Mouse (Mus musculus) CH12.LX (cell line): ENCODE measurements around the gene Rabep1. TPM values are rescaled to one million over a fixed set of nuclear protein-coding genes. Genes with fewer than 3 reads are reported as not detected.
A peak's percentile ranks its signal among the peaks of the same experiment; 100 is the strongest.

Experiments
- DNase-seq: peaks from one replicate; pipeline ENCODE4 v3.0.0-alpha.2; 2013; ENCODE audit errors: extremely low read depth
- H3K27ac ChIP-seq: 2 replicates; pipeline ENCODE4 v1.5.1; 2012; ENCODE audit warnings: low read depth, mild to moderate bottlenecking, control low read depth, moderate library complexity; ENCODE audit not compliant: insufficient read depth
- H3K27me3 ChIP-seq: replicated peaks from 2 replicates; pipeline ENCODE3; 2012; ENCODE audit warnings: inconsistent platforms
- H3K36me3 ChIP-seq, 2 experiments: replicated peaks in 1 of 2; 2 replicates each; pipeline versions ENCODE3 to v1.6.1; 2012; ENCODE audit warnings: inconsistent platforms in 1 of 2, low read length in 1 of 2, mild to moderate bottlenecking in 1 of 2, mixed read lengths in 1 of 2, moderate library complexity in 1 of 2; ENCODE audit not compliant: control insufficient read depth in 1 of 2, insufficient read depth in 1 of 2
- H3K4me1 ChIP-seq, 2 experiments: 2 replicates each; pipeline ENCODE4 v1.6.1; 2012; ENCODE audit warnings: inconsistent platforms in 1 of 2, moderate library complexity in 1 of 2; ENCODE audit not compliant: insufficient read depth in 2 of 2, control insufficient read depth in 1 of 2
- H3K4me2 ChIP-seq: 2 replicates; pipeline ENCODE4 v1.6.1; 2012; ENCODE audit warnings: low read depth, mild to moderate bottlenecking, control low read depth; ENCODE audit not compliant: poor library complexity, insufficient read depth, severe bottlenecking
- H3K4me3 ChIP-seq, 3 experiments: fragments of 150-350 bp in 1 of 3; sonication (generic) in 1 of 3; replicated peaks in 1 of 3; 2 replicates each; pipeline versions ENCODE3 to v1.5.1; 2011 to 2012; ENCODE audit warnings: low read depth in 2 of 3, low read length in 2 of 3, mild to moderate bottlenecking in 2 of 3, moderate library complexity in 2 of 3, control low read depth in 1 of 3, improper control_type of control experiment in 1 of 3, inconsistent platforms in 1 of 3, mixed read lengths in 1 of 3; ENCODE audit not compliant: poor library complexity in 1 of 3
- H3K79me2 ChIP-seq: replicated peaks from 2 replicates; pipeline ENCODE4 v1.6.1; 2012; ENCODE audit warnings: mild to moderate bottlenecking, moderate library complexity; ENCODE audit not compliant: control insufficient read depth, poor library complexity, insufficient read depth, severe bottlenecking; ENCODE audit errors: extremely low read depth
- H3K9ac ChIP-seq: 2 replicates; pipeline ENCODE4 v1.6.1; 2012; ENCODE audit warnings: low read depth, mild to moderate bottlenecking, control low read depth, moderate library complexity; ENCODE audit not compliant: insufficient read depth
- H3K9me3 ChIP-seq: replicated peaks from 2 replicates; pipeline ENCODE3; 2012; ENCODE audit warnings: low read length, inconsistent platforms, mixed read lengths
- BHLHE40 ChIP-seq: IDR thresholded peaks from 2 replicates; pipeline ENCODE4 v1.6.1; 2011; ENCODE audit warnings: mild to moderate bottlenecking, low read depth, low read length, improper control_type of control experiment
- CHD1 ChIP-seq: IDR thresholded peaks from 2 replicates; pipeline ENCODE4 v1.6.1; 2012; ENCODE audit warnings: low read depth, low read length, improper control_type of control experiment, inconsistent platforms
- CHD2 ChIP-seq: IDR thresholded peaks from 2 replicates; pipeline ENCODE4 v1.6.1; 2011; ENCODE audit warnings: low read length, improper control_type of control experiment
- CTCF ChIP-seq, 2 experiments: IDR thresholded peaks in 1 of 2; conservative IDR thresholded peaks in 1 of 2; 2 replicates each; pipeline ENCODE4 v1.5.1; 2011 to 2012; ENCODE audit warnings: low read depth in 2 of 2, low read length in 2 of 2, improper control_type of control experiment in 1 of 2, inconsistent platforms in 1 of 2, mild to moderate bottlenecking in 1 of 2, moderate library complexity in 1 of 2
- E2F4 ChIP-seq: IDR thresholded peaks from 2 replicates; pipeline ENCODE4 v1.6.1; 2011; ENCODE audit warnings: low read depth, low read length, improper control_type of control experiment; ENCODE audit not compliant: insufficient replicate concordance
- ELF1 ChIP-seq: IDR thresholded peaks from 2 replicates; pipeline ENCODE4 v1.6.1; 2014; ENCODE audit warnings: low read depth, mild to moderate bottlenecking, inconsistent platforms, low read length, improper control_type of control experiment
- EP300 ChIP-seq: IDR thresholded peaks from 2 replicates; pipeline ENCODE4 v1.6.1; 2011; ENCODE audit warnings: low read length, improper control_type of control experiment
- ETS1 ChIP-seq: conservative IDR thresholded peaks from 2 replicates; pipeline ENCODE4 v1.6.1; 2012; ENCODE audit warnings: low read depth, mild to moderate bottlenecking, inconsistent platforms, low read length, improper control_type of control experiment, moderate library complexity
- GABPA ChIP-seq: IDR thresholded peaks from 2 replicates; pipeline ENCODE4 v1.6.1; 2012; ENCODE audit warnings: low read depth, low read length, improper control_type of control experiment, inconsistent platforms; ENCODE audit not compliant: insufficient replicate concordance
- HCFC1 ChIP-seq: IDR thresholded peaks from 2 replicates; pipeline ENCODE4 v1.6.1; 2012; ENCODE audit warnings: low read depth, mild to moderate bottlenecking, inconsistent platforms, low read length, improper control_type of control experiment
- IRF4 ChIP-seq: IDR thresholded peaks from 2 replicates; pipeline ENCODE4 v1.6.1; 2014; ENCODE audit warnings: low read depth, mild to moderate bottlenecking, inconsistent platforms, low read length, improper control_type of control experiment
- JUN ChIP-seq: IDR thresholded peaks from 2 replicates; pipeline ENCODE4 v1.6.1; 2011; ENCODE audit warnings: low read depth, mild to moderate bottlenecking, low read length, improper control_type of control experiment, moderate library complexity; ENCODE audit not compliant: insufficient read depth
- JUND ChIP-seq: conservative IDR thresholded peaks from 2 replicates; pipeline ENCODE4 v1.6.1; 2011; ENCODE audit warnings: low read depth, low read length, improper control_type of control experiment
- KAT2A ChIP-seq: IDR thresholded peaks from 2 replicates; pipeline ENCODE4 v1.6.1; 2012; ENCODE audit warnings: low read length, improper control_type of control experiment, inconsistent platforms; ENCODE audit not compliant: insufficient replicate concordance
- MAFK ChIP-seq: IDR thresholded peaks from 2 replicates; pipeline ENCODE4 v1.6.1; 2011; ENCODE audit warnings: low read length, improper control_type of control experiment; ENCODE audit not compliant: insufficient replicate concordance
- MAX ChIP-seq: IDR thresholded peaks from 2 replicates; pipeline ENCODE4 v1.6.1; 2011; ENCODE audit warnings: low read length, improper control_type of control experiment
- MAZ ChIP-seq: IDR thresholded peaks from 2 replicates; pipeline ENCODE4 v1.6.1; 2012; ENCODE audit warnings: low read depth, mild to moderate bottlenecking, inconsistent platforms, low read length, improper control_type of control experiment, moderate library complexity
- MEF2A ChIP-seq: IDR thresholded peaks from 2 replicates; pipeline ENCODE4 v1.6.1; 2014; ENCODE audit warnings: low read depth, mild to moderate bottlenecking, inconsistent platforms, low read length, improper control_type of control experiment, borderline replicate concordance
- MXI1 ChIP-seq: IDR thresholded peaks from 2 replicates; pipeline ENCODE4 v1.6.1; 2011; ENCODE audit warnings: mild to moderate bottlenecking, low read depth, low read length, improper control_type of control experiment
- MYC ChIP-seq: IDR thresholded peaks from 2 replicates; pipeline ENCODE4 v1.6.1; 2011; ENCODE audit warnings: low read depth, mild to moderate bottlenecking, improper control_type of control experiment, low read length
- NELFE ChIP-seq: IDR thresholded peaks from 2 replicates; pipeline ENCODE4 v1.6.1; 2011; ENCODE audit warnings: low read depth, low read length, improper control_type of control experiment
- NRF1 ChIP-seq: IDR thresholded peaks from 2 replicates; pipeline ENCODE4 v1.6.1; 2014; ENCODE audit warnings: low read depth, mild to moderate bottlenecking, inconsistent platforms, low read length, improper control_type of control experiment, moderate library complexity
- PAX5 ChIP-seq: IDR thresholded peaks from 2 replicates; pipeline ENCODE4 v1.6.1; 2012; ENCODE audit warnings: low read length, inconsistent platforms, mixed read lengths
- POLR2A ChIP-seq: IDR thresholded peaks from 2 replicates; pipeline ENCODE4 v1.6.1; 2011; ENCODE audit warnings: low read depth, mild to moderate bottlenecking, improper control_type of control experiment, low read length
- POLR2AphosphoS2 ChIP-seq: IDR thresholded peaks from 2 replicates; pipeline ENCODE4 v1.6.1; 2011; ENCODE audit warnings: low read depth, low read length, improper control_type of control experiment
- RAD21 ChIP-seq: IDR thresholded peaks from 2 replicates; pipeline ENCODE4 v1.6.1; 2011; ENCODE audit warnings: low read depth, mild to moderate bottlenecking, low read length, improper control_type of control experiment, moderate library complexity
- RCOR1 ChIP-seq: conservative IDR thresholded peaks from 2 replicates; pipeline ENCODE4 v1.6.1; 2012; ENCODE audit warnings: low read depth, mild to moderate bottlenecking, inconsistent platforms, low read length, improper control_type of control experiment
- SIN3A ChIP-seq: IDR thresholded peaks from 2 replicates; pipeline ENCODE4 v1.6.1; 2012; ENCODE audit warnings: low read length, improper control_type of control experiment, inconsistent platforms
- SMC3 ChIP-seq: IDR thresholded peaks from 2 replicates; pipeline ENCODE4 v1.6.1; 2011; ENCODE audit warnings: low read depth, low read length, improper control_type of control experiment
- TBP ChIP-seq: conservative IDR thresholded peaks from 2 replicates; pipeline ENCODE4 v1.6.1; 2011; ENCODE audit warnings: low read depth, low read length, improper control_type of control experiment
- TCF12 ChIP-seq: IDR thresholded peaks from 2 replicates; pipeline ENCODE4 v1.6.1; 2014; ENCODE audit warnings: low read depth, mild to moderate bottlenecking, inconsistent platforms, low read length, improper control_type of control experiment
- UBTF ChIP-seq: IDR thresholded peaks from 2 replicates; pipeline ENCODE4 v1.6.1; 2012; ENCODE audit warnings: low read depth, mild to moderate bottlenecking, inconsistent platforms, low read length, improper control_type of control experiment, moderate library complexity
- USF1 ChIP-seq: IDR thresholded peaks from 2 replicates; pipeline ENCODE4 v1.6.1; 2014; ENCODE audit warnings: low read depth, mild to moderate bottlenecking, inconsistent platforms, low read length, improper control_type of control experiment
- USF2 ChIP-seq: conservative IDR thresholded peaks from 2 replicates; pipeline ENCODE4 v1.6.1; 2011; ENCODE audit warnings: low read depth, low read length, improper control_type of control experiment
- ZC3H11A ChIP-seq: IDR thresholded peaks from 2 replicates; pipeline ENCODE4 v1.6.1; 2012; ENCODE audit warnings: low read depth, mild to moderate bottlenecking, inconsistent platforms, low read length, improper control_type of control experiment
- ZKSCAN1 ChIP-seq: IDR thresholded peaks from 2 replicates; pipeline ENCODE4 v1.6.1; 2012; ENCODE audit warnings: low read depth, inconsistent platforms, low read length, improper control_type of control experiment, borderline replicate concordance
- ZMIZ1 ChIP-seq: IDR thresholded peaks from 2 replicates; pipeline ENCODE4 v1.6.1; 2012; ENCODE audit warnings: low read depth, mild to moderate bottlenecking, inconsistent platforms, low read length, improper control_type of control experiment
- ZNF384 ChIP-seq: IDR thresholded peaks from 2 replicates; pipeline ENCODE4 v1.6.1; 2012; ENCODE audit warnings: low read depth, low read length, improper control_type of control experiment, inconsistent platforms
- dilution Hi-C: fragments of 300-500 bp; cut with MboI; formaldehyde crosslinking; loops from 2 replicates; pipeline ENCODE4 v1.14.3; 2020; ENCODE audit warnings: low sequenced_read_pairs; ENCODE audit not compliant: extremely low pct_unique_long_range_greater_than_20kb, extremely low pct_ligation_motif_present
- in situ Hi-C: fragments of 300-500 bp; cut with MboI; formaldehyde crosslinking; loops from 3 replicates; pipeline ENCODE4 v1.14.3; 2019; ENCODE audit warnings: low sequenced_read_pairs, low pct_ligation_motif_present, low pct_unique_long_range_greater_than_20kb, mixed read lengths
- polyA plus RNA-seq: library from polyadenylated mRNA; unstranded; fragments of >175 nt; gene quantifications from 2 replicates; pipeline ENCODE4 v1.2.1, GENCODE M21; 2012; ENCODE audit warnings: low read depth; ENCODE audit not compliant: insufficient read length
- total RNA-seq, 2 experiments: library from RNA; depleted of rRNA; stranded (reverse); fragments of 300-350 nt in 1 of 2; fragments of >200 nt in 1 of 2; gene quantifications; 2 replicates each; pipeline ENCODE4 v1.2.3; 2012 to 2014

Rabep1 gene
- total and polyA plus RNA-seq, 3 experiments: 22.3 to 28.3 (median 26.1) TPM

DNA sequence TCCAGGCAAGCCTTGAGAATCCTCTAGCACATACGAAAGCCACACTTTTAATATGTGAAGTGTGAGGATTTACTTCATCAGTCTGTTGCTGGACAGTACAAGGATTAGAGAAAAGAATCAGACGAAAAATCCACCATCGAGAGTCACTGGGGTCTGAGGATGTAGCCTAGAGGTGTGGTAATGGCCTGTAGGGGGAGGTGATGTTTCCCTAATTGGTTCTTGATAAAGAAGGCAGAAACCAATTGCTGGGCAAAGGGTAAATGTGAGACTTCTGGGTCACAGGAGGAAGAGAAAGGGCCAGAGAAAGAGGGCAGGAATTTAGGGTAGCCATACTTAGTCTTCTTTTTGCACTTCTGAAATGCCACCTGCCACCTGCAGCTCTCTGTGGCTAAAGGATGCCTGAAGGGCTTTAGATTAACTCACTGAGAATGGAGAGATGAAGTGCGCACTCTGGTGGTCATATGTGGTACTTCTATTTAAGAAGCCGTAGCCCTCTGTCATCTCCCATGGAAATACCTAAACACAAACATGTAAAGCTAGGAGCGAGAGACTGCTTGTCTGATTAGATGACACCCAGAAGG lies 29.0 kb upstream of the Rabep1 start:
- Histone ChIP-seq H3K79me2 (no peaks in the 10 kb centered on the region), H3K9me3 (peaks cover 9% of the 10 kb centered on the region), H3K4me1 (peaks cover 9 to 36% of the 10 kb centered on the region in 2 experiments), H3K9ac (no peak overlapping the region), H3K4me3 (no peak overlapping the region), H3K36me3 (no peaks in the 10 kb centered on the region), H3K27me3 (peaks cover 1% of the 10 kb centered on the region), H3K4me2 (peak overlapping the region; percentile 62), H3K27ac (no peak overlapping the region)
- dilution Hi-C loops (no loop called here), in situ Hi-C loops (no loop called here)
- no peak for TF ChIP-seq JUN
- peak; percentile 11; the same call in 1 of the 2 replicates for TF ChIP-seq ZNF384
- TF ChIP-seq ZC3H11A: peak; percentile 83
- TF ChIP-seq IRF4: peak; percentile 52
- no peak for TF ChIP-seq E2F4
- TF ChIP-seq MYC: peak; percentile 58; the same call in 1 of the 2 replicates
- 0 out of 2 replicates have a peak, but pooled peaks have one; percentile 24 for TF ChIP-seq MAZ
- no peak; the same call in 1 of the 2 replicates for TF ChIP-seq MAX
- peak; percentile 93 for TF ChIP-seq RAD21
- TF ChIP-seq PAX5: no peak
- no peak for TF ChIP-seq MAFK
- no peak for TF ChIP-seq KAT2A
- TF ChIP-seq UBTF: no peak
- peak; percentile 57; the same call in 1 of the 2 replicates for TF ChIP-seq NELFE
- TF ChIP-seq USF1: no peak
- no peak for TF ChIP-seq ZKSCAN1
- TF ChIP-seq HCFC1: peak; percentile 45; the same call in 1 of the 2 replicates
- peak; percentile 20; the same call in 1 of the 2 replicates for TF ChIP-seq MXI1
- TF ChIP-seq ETS1: no peak
- peak; percentile 64 for TF ChIP-seq JUND
- no peak for TF ChIP-seq ELF1
- TF ChIP-seq NRF1: no peak
- TF ChIP-seq RCOR1: peak; percentile 49; the same call in 1 of the 2 replicates
- no peak for TF ChIP-seq CHD1
- TF ChIP-seq MEF2A: 0 out of 2 replicates have a peak, but pooled peaks have one; percentile 48
- TF ChIP-seq CHD2: no peak
- TF ChIP-seq SMC3: peak; percentile 99
- TF ChIP-seq ZMIZ1: no peak
- TF ChIP-seq GABPA: no peak
- TF ChIP-seq CTCF (conservative IDR thresholded peaks at IDR 0.05 in 1 of 2, IDR thresholded peaks at IDR 0.05 in 1 of 2; ENCODE audit: low read depth in 2 of 2, low read length in 2 of 2): peak; percentile 93 to 99
- 0 out of 2 replicates have a peak, but pooled peaks have one; percentile 9 for TF ChIP-seq USF2
- no peak for TF ChIP-seq SIN3A
- TF ChIP-seq POLR2AphosphoS2: no peak
- TF ChIP-seq TBP: 0 out of 2 replicates have a peak, but pooled peaks have one; percentile 26
- TF ChIP-seq BHLHE40: peak; percentile 26; the same call in 1 of the 2 replicates
- TF ChIP-seq POLR2A: no peak
- TF ChIP-seq EP300: no peak
- peak; percentile 67 for TF ChIP-seq TCF12
- DNase-seq: peak; percentile 90
